Mouse (Mus musculus) B cell, adult 2 months (primary cell): ENCODE data around the gene Gtf2ird1.
"Not testable (repeated sequence)": the region's sequence is repeated elsewhere in the genome, so short reads cannot be mapped to it uniquely, and the experiment has no call there.

Source experiments
- DNase-seq, 2 experiments: peaks; one replicate each; pipeline ENCODE4 v3.0.0; 2022

Gene Gtf2ird1

GRCm38 (mm10) chr5:134397434-134398163, 58.9 kb downstream of the Gtf2ird1 start:
- no peak for DNase-seq

- DNase-seq, result no peak
Observed at GRCm38 (mm10) chr5:134396519-134396918, 60.0 kb downstream of the Gtf2ird1 start.

- DNase-seq, result peak; percentile 5 to 8
Observed at GRCm38 (mm10) chr5:134394624-134395023, 61.9 kb downstream of the Gtf2ird1 start.

DNA sequence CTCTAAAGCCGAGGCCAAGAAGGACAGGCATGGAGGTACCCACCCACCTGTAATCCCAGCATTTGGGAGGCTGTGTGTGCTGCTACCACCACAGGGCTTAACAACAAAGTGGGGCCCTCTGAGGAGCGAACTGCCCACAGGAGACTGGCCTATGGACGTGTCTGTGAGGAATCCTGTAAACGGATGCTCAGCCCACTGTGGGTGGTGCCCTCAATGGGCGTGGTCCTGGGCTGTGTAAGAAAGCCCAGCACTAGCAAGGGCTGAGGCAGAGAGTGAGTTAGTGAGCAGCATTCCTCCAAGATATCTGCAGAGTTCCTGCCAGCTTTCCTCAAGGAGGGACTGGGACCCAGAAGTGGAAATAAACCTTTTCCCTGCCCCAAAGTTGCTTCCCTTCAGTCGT, 62.9 kb downstream of the Gtf2ird1 start:
- no peak for DNase-seq

- peak; percentile 64 to 67 for DNase-seq
Observed at GRCm38 (mm10) chr5:134385106-134385505, 71.4 kb downstream of the Gtf2ird1 start.

- DNase-seq, result no peak
Observed at GRCm38 (mm10) chr5:134375256-134375655, 81.3 kb downstream of the Gtf2ird1 start.

DNA sequence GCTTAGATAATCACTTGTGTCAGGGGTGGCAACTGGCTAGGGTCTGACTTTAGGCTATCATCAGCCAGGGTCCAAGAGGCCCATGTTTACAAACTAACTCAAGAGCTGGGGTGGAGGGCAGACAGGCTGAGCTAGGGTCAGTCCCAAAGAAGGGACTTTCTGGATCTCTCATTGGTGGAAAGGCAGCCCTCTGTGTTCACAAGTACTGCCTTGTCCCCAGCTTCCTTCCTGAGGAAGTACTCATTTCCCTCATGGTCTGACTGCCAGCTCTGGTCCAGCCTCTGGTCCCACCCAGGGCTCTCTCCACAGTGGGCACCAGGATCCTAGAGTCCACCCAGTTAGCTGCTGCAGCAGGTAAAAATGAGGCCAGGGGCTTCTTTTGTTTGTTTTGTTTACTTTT, 82.0 kb downstream of the Gtf2ird1 start:
- no peak for DNase-seq

DNA sequence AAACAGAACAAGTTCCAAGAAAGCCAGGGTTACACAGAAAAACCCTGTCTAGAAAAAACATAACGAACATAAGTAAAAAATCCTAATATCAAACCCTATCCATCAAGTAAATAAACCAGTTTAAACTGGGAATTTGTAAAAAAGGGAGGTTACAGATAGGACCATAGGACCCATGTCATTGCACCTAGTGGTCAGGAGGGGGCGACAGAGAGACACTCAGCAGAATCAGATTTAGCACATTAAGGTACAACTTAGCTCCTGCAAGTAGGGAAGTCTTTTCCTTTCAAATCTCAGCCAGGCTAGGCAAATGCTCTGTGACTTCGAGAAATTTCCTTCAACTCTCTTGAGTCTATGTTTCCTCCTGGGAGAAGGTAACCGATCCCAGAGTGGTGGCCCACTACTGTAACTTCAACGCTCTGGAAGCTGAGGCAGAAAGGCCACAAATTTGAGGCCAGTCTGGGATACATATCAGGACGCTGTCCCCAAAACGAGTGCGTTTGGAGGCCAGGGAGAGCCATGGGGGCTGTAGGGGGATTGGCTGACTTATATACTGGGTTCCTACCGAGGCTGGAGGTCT, 82.5 kb downstream of the Gtf2ird1 start:
- DNase-seq, result peak; percentile 64 to 67

- DNase-seq, result no peak
Observed at GRCm38 (mm10) chr5:134372926-134373658, 83.4 kb downstream of the Gtf2ird1 start.

- DNase-seq, result no peak
Observed at GRCm38 (mm10) chr5:134371511-134372289, 84.8 kb downstream of the Gtf2ird1 start.

GRCm38 (mm10) chr5:134370831-134371230, 85.7 kb downstream of the Gtf2ird1 start:
- DNase-seq, result no peak

- no peak for DNase-seq
Observed at GRCm38 (mm10) chr5:134359101-134359500, 97.4 kb downstream of the Gtf2ird1 start.

DNA sequence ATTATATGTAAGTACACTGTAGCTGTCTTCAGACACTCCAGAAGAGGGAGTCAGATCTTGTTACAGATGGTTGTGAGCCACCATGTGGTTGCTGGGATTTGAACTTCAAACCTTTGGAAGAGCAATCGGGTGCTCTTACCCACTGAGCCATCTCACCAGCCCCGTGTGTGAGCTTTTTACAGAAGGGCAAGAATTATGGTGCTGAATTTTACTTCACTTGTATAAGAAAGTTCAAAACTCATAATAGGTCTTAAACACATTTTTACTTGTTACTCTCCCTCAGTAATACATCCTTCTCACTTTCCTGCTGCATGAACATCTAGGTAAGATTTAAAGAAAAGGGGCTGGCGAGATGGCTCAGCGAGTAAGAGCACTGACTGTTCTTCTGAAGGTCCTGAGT, 101.1 kb downstream of the Gtf2ird1 start:
- not testable (repeated sequence) for DNase-seq

GRCm38 (mm10) chr5:134353117-134353516, 103.4 kb downstream of the Gtf2ird1 start:
- no peak for DNase-seq

DNA sequence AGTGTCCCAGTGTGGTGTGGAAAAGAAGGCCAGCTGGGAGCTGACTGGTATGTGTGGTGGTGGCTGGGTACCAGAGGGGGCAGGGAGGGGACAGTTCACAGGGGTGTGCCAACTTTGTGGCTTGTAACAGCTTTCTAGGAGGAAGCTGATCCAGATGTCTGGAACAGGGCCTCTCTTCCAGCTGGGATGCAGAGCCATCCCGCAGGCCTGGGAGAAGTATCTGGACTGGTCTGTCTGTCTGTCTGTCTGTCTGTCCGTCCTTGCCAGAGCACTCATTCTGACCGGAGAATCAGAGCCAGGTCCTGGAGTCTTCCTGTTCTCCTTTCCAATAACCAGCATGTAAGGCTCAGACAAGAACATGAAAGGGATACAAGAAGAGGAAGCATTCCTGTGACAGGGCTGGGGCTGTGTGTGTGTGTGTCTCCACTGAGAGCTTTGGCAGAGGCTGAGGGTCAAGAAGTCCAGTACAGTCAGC, 104.0 kb downstream of the Gtf2ird1 start:
- no peak for DNase-seq

DNA sequence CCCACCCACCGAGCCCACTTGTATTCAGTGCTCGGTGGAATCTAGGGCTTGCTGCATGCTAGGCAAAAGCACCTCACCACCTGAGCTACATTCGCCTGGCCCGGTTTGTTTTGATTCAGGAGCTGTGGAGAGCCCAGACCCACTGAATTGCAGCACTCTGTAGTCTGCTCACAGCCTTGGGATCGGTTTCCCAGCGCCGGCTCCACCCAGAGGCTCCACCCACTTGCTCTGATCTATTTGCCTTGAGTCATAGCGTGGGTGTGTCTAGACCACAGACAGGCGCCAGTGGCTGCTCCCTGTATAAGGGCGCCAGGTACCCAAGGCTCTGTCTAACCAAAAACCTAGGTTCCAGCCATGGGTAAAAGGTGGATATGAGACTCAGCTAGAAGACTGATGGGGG, 105.9 kb downstream of the Gtf2ird1 start:
- peak; percentile 37 to 38 for DNase-seq

GRCm38 (mm10) chr5:134347066-134347465, 109.5 kb downstream of the Gtf2ird1 start:
- DNase-seq, result peak; percentile 54 to 56

- DNase-seq, result peak; percentile 44 to 48
Observed at GRCm38 (mm10) chr5:134345449-134345848, 111.1 kb downstream of the Gtf2ird1 start.

DNA sequence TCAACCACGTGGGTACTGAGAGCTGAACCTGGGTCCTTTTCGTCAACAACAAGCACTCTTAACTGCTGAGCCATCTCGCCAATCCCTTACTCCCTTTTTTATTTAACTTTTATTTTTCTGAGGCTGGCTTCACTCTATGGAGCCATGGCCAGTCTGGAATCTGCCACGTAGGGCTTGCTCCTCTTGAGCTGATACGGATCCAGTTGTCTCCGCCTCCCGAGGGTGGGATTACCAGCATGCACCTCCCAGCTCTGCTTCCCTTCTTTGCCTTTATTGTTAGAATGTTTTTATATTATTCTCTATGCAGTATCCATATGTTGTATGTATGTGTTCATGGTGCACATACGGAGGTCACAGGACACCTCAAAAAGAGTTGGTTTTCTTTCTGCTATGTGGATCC, 112.4 kb downstream of the Gtf2ird1 start:
- DNase-seq, result no peak

- not testable (repeated sequence) for DNase-seq
Observed at GRCm38 (mm10) chr5:134343530-134343929, 113.0 kb downstream of the Gtf2ird1 start.

DNA sequence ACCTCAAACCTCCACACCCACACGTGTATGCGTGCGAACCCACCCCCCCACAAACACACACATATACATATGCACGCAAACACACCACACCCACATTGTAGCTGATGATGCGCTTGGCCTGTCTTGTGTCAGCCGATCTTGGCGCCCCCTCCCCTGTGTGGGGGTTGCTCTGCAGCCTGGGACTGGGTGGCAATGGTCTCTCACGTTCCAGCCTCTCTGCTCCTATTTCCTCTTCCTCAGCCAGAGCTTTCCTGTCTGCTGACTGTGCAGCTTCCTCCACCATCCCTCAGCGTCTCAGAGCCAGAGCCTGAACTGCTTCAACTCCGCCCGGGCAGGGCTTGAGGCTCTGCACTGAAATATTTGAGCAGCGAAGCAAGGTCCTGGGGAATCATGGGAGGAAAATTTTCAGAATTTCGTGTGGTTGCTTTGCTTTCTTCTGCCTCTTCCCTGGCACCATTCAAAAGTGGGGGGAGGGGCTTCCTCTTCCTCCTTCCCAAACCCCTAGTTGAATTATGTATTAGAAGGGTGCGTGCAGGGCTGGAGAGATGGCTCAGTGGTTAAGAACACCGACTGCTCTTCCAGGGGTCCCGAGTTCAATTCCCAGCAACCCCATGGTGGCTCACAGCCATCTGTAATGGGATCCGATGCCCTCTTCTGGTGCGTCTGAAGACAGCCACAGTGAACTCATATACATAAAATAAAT, 113.9 kb downstream of the Gtf2ird1 start:
- no peak for DNase-seq

DNA sequence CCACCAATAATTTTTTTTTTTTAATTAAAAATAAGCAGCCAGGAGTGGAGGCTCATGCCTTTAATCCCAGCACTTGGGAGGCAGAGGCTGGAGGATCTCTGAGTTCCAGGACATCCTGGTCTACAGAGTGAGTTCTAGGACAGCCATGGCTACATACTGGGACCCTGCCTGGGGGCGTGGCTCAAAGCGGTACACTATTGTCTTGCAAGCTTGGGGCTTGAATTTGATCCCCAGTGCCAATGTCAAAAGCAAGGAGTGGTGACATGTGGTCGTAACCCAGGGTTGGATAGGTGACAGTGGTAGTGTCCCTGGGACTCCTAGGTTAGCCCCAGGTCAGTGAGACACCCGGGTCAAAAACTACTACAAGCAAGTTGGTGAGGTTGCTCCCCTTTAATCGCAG, 114.8 kb downstream of the Gtf2ird1 start:
- DNase-seq, result no peak
